Mouse (Mus musculus) kidney, adult 11 months (tissue): ENCODE measurements around the gene Ptk7.

ENCODE experiments used
- DNase-seq: peaks from one replicate; pipeline ENCODE4 v3.0.0; 2022

Gene Ptk7

GRCm38 (mm10) chr17:46644152-46644805 lies 15.0 kb upstream of the Ptk7 start:
- no peak for DNase-seq

- no peak for DNase-seq
These were observed 12.8 kb upstream of the Ptk7 start for GRCm38 (mm10) chr17:46642060-46642459.

GRCm38 (mm10) chr17:46639929-46640328 lies 10.6 kb upstream of the Ptk7 start:
- no peak for DNase-seq

- DNase-seq: peak; percentile 46
These were observed 7.7 kb upstream of the Ptk7 start for GRCm38 (mm10) chr17:46636831-46637523.

GRCm38 (mm10) chr17:46629685-46630441 lies 559 bp upstream of the Ptk7 start:
- DNase-seq: peak; percentile 66

- no peak for DNase-seq
These were observed 873 bp downstream of the Ptk7 start for GRCm38 (mm10) chr17:46628471-46628790.

- no peak for DNase-seq
These were observed 1.9 kb downstream of the Ptk7 start for GRCm38 (mm10) chr17:46627409-46627808.

GRCm38 (mm10) chr17:46624598-46624997 lies 4.7 kb downstream of the Ptk7 start:
- no peak for DNase-seq

- DNase-seq: no peak
These were observed 5.3 kb downstream of the Ptk7 start for GRCm38 (mm10) chr17:46623819-46624557.

GRCm38 (mm10) chr17:46622269-46622668 lies 7.0 kb downstream of the Ptk7 start:
- no peak for DNase-seq

- DNase-seq: no peak
These were observed 8.0 kb downstream of the Ptk7 start for GRCm38 (mm10) chr17:46621324-46621723.

- DNase-seq: no peak
These were observed 9.5 kb downstream of the Ptk7 start for GRCm38 (mm10) chr17:46619683-46620357.

GRCm38 (mm10) chr17:46618769-46619682 lies 10.3 kb downstream of the Ptk7 start:
- no peak for DNase-seq

- DNase-seq: no peak
These were observed 10.9 kb downstream of the Ptk7 start for GRCm38 (mm10) chr17:46618394-46618768.

GRCm38 (mm10) chr17:46617799-46618198 lies 11.5 kb downstream of the Ptk7 start:
- DNase-seq: no peak

- DNase-seq: no peak
These were observed 16.1 kb downstream of the Ptk7 start for GRCm38 (mm10) chr17:46613229-46613628.

GRCm38 (mm10) chr17:46612820-46613219 lies 16.5 kb downstream of the Ptk7 start:
- DNase-seq: peak; percentile 59

- DNase-seq: no peak
These were observed 17.1 kb downstream of the Ptk7 start for GRCm38 (mm10) chr17:46612189-46612588.

GRCm38 (mm10) chr17:46611316-46611715 lies 18.0 kb downstream of the Ptk7 start:
- DNase-seq: no peak

- DNase-seq: peak; percentile 46
These were observed 19.4 kb downstream of the Ptk7 start for GRCm38 (mm10) chr17:46609721-46610514.

- no peak for DNase-seq
These were observed 23.3 kb downstream of the Ptk7 start for GRCm38 (mm10) chr17:46605987-46606386.
